Mouse (Mus musculus): ENCODE results near the gene Clec3b. TPM values are rescaled to one million over a fixed set of nuclear protein-coding genes. Genes with fewer than 3 reads are reported as not detected.

The Clec3b gene
- polyA plus RNA-seq, 1 experiment from 2014 or later: not detected

DNA sequence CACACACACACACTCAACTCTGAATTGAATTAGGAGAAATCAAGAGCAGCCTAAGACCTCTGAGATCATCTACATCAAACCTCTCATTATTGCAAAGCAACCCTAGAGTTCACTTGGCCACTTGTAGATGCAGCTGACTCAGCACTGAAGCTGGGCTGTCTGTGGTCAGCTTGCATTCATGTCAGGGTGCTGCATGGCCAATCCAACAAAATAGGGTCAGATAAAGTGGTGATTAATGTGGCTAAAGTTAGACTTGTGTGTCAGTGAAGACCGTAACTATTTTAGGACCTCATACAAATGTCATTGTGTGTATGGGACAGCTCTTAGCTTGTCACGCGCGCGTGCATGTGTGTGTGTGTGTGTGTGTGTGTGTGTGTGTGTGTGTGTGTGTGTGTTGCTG, 36.8 kb downstream of the Clec3b start:
- H3K27ac ChIP-seq (ENCODE audit: low read depth): no peak overlapping the region
- no peak for TF ChIP-seq CTCF (IDR thresholded peaks at IDR 0.05; ENCODE audit: low read depth)
- no peak overlapping the region for H3K4me3 ChIP-seq (ENCODE audit: low read depth, low read length)
- H3K9ac ChIP-seq: no peak overlapping the region
- H3K9me3 ChIP-seq (ENCODE audit: low read depth, low read length): no peaks in the 10 kb centered on the region
- no peaks in the 10 kb centered on the region for H3K4me1 ChIP-seq (ENCODE audit: insufficient read depth)
- no peak overlapping the region for H3K4me2 ChIP-seq
- DNase-seq (no peak), ATAC-seq (ENCODE audit: insufficient read depth) (no peak)
- H3K27me3 ChIP-seq (ENCODE audit: insufficient read depth, low read length): no peaks in the 10 kb centered on the region
- 0 out of 2 replicates have a peak, but pooled peaks cover 5% of the 10 kb centered on the region for H3K36me3 ChIP-seq (ENCODE audit: insufficient read depth)
- WGBS: 96% methylated on average over 5 of the region's 5 CpGs

DNA sequence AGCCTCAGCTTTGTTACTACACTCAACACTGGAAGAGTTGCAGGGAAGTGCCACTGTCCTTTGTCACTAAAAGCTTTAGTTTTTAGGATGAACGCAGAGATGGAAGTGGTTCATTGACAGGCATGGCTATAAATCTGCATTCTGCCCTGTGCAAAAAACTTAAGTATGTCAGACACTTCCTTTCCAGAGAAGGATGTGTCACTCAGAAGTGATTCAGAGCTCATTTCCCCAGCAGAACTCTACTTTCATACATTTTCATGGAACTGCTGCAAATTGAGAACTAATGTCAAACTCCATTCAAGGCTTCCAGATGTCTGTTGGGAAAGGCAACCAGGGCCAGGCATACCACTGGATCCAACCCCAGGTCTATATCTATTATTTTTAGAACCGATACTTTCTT, 37.5 kb downstream of the Clec3b start:
- 80% methylated on average over 2 of the region's 2 CpGs for WGBS
- ATAC-seq (ENCODE audit: insufficient read depth): no peak

DNA sequence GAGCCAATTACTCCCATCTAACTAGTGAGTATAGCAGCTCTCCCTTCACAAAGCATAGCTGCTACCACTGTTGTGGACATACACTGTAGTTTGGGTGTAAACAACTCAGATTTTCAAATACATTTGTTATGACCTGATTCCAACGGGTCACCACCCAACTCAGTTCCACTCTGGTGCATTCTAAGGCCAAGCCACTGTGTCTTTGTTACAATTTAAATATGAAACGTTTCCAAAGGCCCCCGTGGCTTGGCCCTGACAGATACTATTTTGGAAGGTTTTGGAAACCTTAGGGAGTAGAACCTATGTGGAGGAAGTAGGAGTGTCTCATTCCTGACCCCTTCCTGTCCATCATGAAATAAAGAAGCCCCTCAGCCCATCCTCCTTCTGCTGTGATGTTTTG, 49.4 kb downstream of the Clec3b start:
- 61% methylated on average over 3 of the region's 3 CpGs for WGBS
- no peaks in the 10 kb centered on the region for H3K9me3 ChIP-seq (ENCODE audit: low read depth, low read length)
- no peak overlapping the region for H3K9ac ChIP-seq
- no peak for TF ChIP-seq CTCF (IDR thresholded peaks at IDR 0.05; ENCODE audit: low read depth)
- H3K4me1 ChIP-seq (ENCODE audit: insufficient read depth): no peaks in the 10 kb centered on the region
- no peak overlapping the region for H3K27ac ChIP-seq (ENCODE audit: low read depth)
- no peaks in the 10 kb centered on the region for H3K36me3 ChIP-seq (ENCODE audit: insufficient read depth)
- H3K27me3 ChIP-seq (ENCODE audit: insufficient read depth, low read length): no peaks in the 10 kb centered on the region
- no peak for ATAC-seq (ENCODE audit: insufficient read depth)
- no peak overlapping the region for H3K4me2 ChIP-seq
- DNase-seq: no peak
- no peak overlapping the region for H3K4me3 ChIP-seq (ENCODE audit: low read depth, low read length)

More for the DNA sequence above, 37.5 kb downstream of the Clec3b start:
- no peak overlapping the region for H3K4me2 ChIP-seq
- no peak overlapping the region for H3K9ac ChIP-seq
- no peak overlapping the region for H3K4me3 ChIP-seq (ENCODE audit: low read depth, low read length)
- no peaks in the 10 kb centered on the region for H3K9me3 ChIP-seq (ENCODE audit: low read depth, low read length)
- H3K27me3 ChIP-seq (ENCODE audit: insufficient read depth, low read length): no peaks in the 10 kb centered on the region
- no peak for DNase-seq
- H3K36me3 ChIP-seq (ENCODE audit: insufficient read depth): 0 out of 2 replicates have a peak, but pooled peaks cover 5% of the 10 kb centered on the region
- no peaks in the 10 kb centered on the region for H3K4me1 ChIP-seq (ENCODE audit: insufficient read depth)
- no peak for TF ChIP-seq CTCF (IDR thresholded peaks at IDR 0.05; ENCODE audit: low read depth)
- H3K27ac ChIP-seq (ENCODE audit: low read depth): no peak overlapping the region

DNA sequence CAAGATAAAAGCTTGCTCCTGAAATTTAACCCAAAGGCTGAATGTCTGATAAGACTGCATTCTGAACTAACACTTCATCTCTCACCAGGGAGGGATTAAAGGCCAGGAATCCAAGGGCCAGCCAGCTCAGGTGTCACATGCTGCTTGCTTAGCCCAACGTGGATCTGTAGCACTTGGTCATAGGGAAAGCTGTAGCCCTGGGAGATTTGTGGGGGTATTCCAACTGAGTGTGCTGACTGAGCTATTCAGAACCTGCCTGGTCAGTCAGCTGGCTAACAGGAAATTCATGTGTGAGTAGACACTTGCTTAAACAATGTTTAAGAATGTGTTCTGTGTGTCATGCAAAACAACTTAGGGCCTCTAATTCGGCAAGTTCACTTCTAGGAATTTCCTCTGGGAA, 55.8 kb downstream of the Clec3b start:
- DNase-seq (peak; percentile 7), ATAC-seq (ENCODE audit: insufficient read depth) (0 out of 2 replicates have a peak, but pooled peaks have one; percentile 52)
- Histone ChIP-seq H3K27me3 (ENCODE audit: insufficient read depth, low read length) (no peaks in the 10 kb centered on the region), H3K27ac (ENCODE audit: low read depth) (no peak overlapping the region), H3K36me3 (ENCODE audit: insufficient read depth) (no peaks in the 10 kb centered on the region), H3K4me2 (no peak overlapping the region), H3K9ac (no peak overlapping the region), H3K4me3 (ENCODE audit: low read depth, low read length) (no peak overlapping the region), H3K9me3 (ENCODE audit: low read depth, low read length) (no peaks in the 10 kb centered on the region), H3K4me1 (ENCODE audit: insufficient read depth) (no peaks in the 10 kb centered on the region)
- 13% methylated on average over 2 of the region's 2 CpGs for WGBS
- TF ChIP-seq CTCF (IDR thresholded peaks at IDR 0.05; ENCODE audit: low read depth): no peak

DNA sequence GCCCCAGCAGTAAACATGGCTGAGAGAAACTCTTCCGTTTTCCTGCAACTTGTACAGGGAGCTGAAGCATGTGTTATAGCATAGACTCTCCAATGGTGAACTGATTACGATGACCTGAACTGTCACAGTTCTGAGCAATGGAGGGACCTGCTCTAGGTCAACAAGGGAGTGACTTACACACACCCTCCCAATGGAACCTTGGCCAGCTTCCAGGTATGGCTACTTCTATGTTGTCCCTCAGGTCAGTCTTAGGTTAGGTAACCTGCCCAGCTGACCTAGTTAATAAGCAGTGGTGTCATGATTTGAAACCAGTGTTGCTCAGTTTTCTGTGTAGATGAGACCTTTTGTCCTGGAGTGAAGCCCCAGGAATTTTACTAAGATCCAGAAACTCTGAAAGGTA, 56.2 kb downstream of the Clec3b start:
- WGBS: 54% methylated on average over 2 of the region's 2 CpGs
- no peak; the same call in 1 of the 2 replicates for ATAC-seq (ENCODE audit: insufficient read depth)

More for the DNA sequence above, 56.2 kb downstream of the Clec3b start:
- no peak overlapping the region for H3K4me2 ChIP-seq
- H3K27me3 ChIP-seq (ENCODE audit: insufficient read depth, low read length): no peaks in the 10 kb centered on the region
- H3K36me3 ChIP-seq (ENCODE audit: insufficient read depth): no peaks in the 10 kb centered on the region
- TF ChIP-seq CTCF (IDR thresholded peaks at IDR 0.05; ENCODE audit: low read depth): no peak
- H3K4me1 ChIP-seq (ENCODE audit: insufficient read depth): no peaks in the 10 kb centered on the region
- H3K4me3 ChIP-seq (ENCODE audit: low read depth, low read length): no peak overlapping the region
- H3K27ac ChIP-seq (ENCODE audit: low read depth): no peak overlapping the region
- H3K9ac ChIP-seq: no peak overlapping the region
- no peak for DNase-seq
- H3K9me3 ChIP-seq (ENCODE audit: low read depth, low read length): no peaks in the 10 kb centered on the region

Other genes with a start within 250 kb of the Clec3b start
- 22.7 and 24.8 TPM in 2 replicates for gene Zfp105, start 227.9 kb upstream of the Clec3b start, polyA plus RNA-seq (2014; fragmentation: Nextera tagmentation; extraction: Ambion mirVana)
- 30.4 and 32.8 TPM in 2 replicates for gene 1110059G10Rik, start 199.9 kb upstream of the Clec3b start, polyA plus RNA-seq (2014; fragmentation: Nextera tagmentation; extraction: Ambion mirVana)
- 80.5 and 82.9 TPM in 2 replicates for gene Kif15, start 199.9 kb upstream of the Clec3b start, polyA plus RNA-seq (2014; fragmentation: Nextera tagmentation; extraction: Ambion mirVana)
- gene Tmem42, start 129.6 kb upstream of the Clec3b start, polyA plus RNA-seq (2014; fragmentation: Nextera tagmentation; extraction: Ambion mirVana): 15.4 and 16.8 TPM in 2 replicates
- gene Tgm4, start 116.2 kb upstream of the Clec3b start, polyA plus RNA-seq (2014; fragmentation: Nextera tagmentation; extraction: Ambion mirVana): 0.20 and 0.34 TPM in 2 replicates
- gene Zdhhc3, start 37.7 kb upstream of the Clec3b start, polyA plus RNA-seq (2014; fragmentation: Nextera tagmentation; extraction: Ambion mirVana): 57.4 and 59.1 TPM in 2 replicates
- gene Exosc7, start 37.7 kb upstream of the Clec3b start, polyA plus RNA-seq (2014; fragmentation: Nextera tagmentation; extraction: Ambion mirVana): 123 and 132 TPM in 2 replicates
- gene Cdcp1, start 65.1 kb downstream of the Clec3b start, polyA plus RNA-seq (2014; fragmentation: Nextera tagmentation; extraction: Ambion mirVana): 12.5 and 13.4 TPM in 2 replicates
- gene Tmem158, start 109.8 kb downstream of the Clec3b start, polyA plus RNA-seq (2014; fragmentation: Nextera tagmentation; extraction: Ambion mirVana): 20.3 and 21.8 TPM in 2 replicates
- 1,263 and 1,357 TPM in 2 replicates for gene Lars2, start 216.0 kb downstream of the Clec3b start, polyA plus RNA-seq (2014; fragmentation: Nextera tagmentation; extraction: Ambion mirVana)

Measured in lung, embryonic 14.5 days (tissue).